Mouse (Mus musculus) midbrain, embryonic 10.5 days (tissue): ENCODE measurements around the gene Gga2. TPM values are rescaled to one million over a fixed set of nuclear protein-coding genes. Genes with fewer than 3 reads are reported as not detected.

Experiments
- DNase-seq: peaks from one replicate; pipeline ENCODE4 v3.0.0-alpha.2; 2017; ENCODE audit warnings: low spot score
- H3K27ac ChIP-seq: fragments of 300-500 bp; sonication (generic); replicated peaks from 2 replicates; pipeline ENCODE4 v1.5.1; 2016; ENCODE audit warnings: mild to moderate bottlenecking
- H3K27me3 ChIP-seq: fragments of 300-500 bp; sonication (generic); 2 replicates; pipeline ENCODE4 v1.6.1; 2016; ENCODE audit warnings: low read depth, mild to moderate bottlenecking; ENCODE audit not compliant: poor library complexity, severe bottlenecking
- H3K36me3 ChIP-seq: fragments of 300-500 bp; sonication (generic); 2 replicates; pipeline ENCODE4 v1.6.1; 2016; ENCODE audit warnings: mild to moderate bottlenecking, moderate library complexity
- H3K4me1 ChIP-seq: fragments of 300-500 bp; sonication (generic); 2 replicates; pipeline ENCODE4 v1.6.1; 2016
- H3K4me3 ChIP-seq: fragments of 300-500 bp; sonication (generic); 2 replicates; pipeline ENCODE4 v1.5.1; 2016; ENCODE audit warnings: mild to moderate bottlenecking, moderate library complexity
- H3K9me3 ChIP-seq: fragments of 300-500 bp; sonication (generic); replicated peaks from 2 replicates; pipeline ENCODE4 v1.6.1; 2016; ENCODE audit warnings: mild to moderate bottlenecking
- WGBS: fragments of 180-500 bp; shearing (Covaris S2); methylation state at CpG from one replicate; pipeline ENCODE4 v1.1.7; 2016; 5-methylcytosine and 5-hydroxymethylcytosine counted together
- polyA plus RNA-seq: library from polyadenylated mRNA; unstranded; fragments of >200 nt; fragmentation: Nextera tagmentation; extraction: Ambion mirVana; gene quantifications from 2 replicates; pipeline ENCODE4 v1.2.1, GENCODE M21; 2016

Gene Gga2
- polyA plus RNA-seq, result 81.5 and 90.3 TPM in 2 replicates

DNA sequence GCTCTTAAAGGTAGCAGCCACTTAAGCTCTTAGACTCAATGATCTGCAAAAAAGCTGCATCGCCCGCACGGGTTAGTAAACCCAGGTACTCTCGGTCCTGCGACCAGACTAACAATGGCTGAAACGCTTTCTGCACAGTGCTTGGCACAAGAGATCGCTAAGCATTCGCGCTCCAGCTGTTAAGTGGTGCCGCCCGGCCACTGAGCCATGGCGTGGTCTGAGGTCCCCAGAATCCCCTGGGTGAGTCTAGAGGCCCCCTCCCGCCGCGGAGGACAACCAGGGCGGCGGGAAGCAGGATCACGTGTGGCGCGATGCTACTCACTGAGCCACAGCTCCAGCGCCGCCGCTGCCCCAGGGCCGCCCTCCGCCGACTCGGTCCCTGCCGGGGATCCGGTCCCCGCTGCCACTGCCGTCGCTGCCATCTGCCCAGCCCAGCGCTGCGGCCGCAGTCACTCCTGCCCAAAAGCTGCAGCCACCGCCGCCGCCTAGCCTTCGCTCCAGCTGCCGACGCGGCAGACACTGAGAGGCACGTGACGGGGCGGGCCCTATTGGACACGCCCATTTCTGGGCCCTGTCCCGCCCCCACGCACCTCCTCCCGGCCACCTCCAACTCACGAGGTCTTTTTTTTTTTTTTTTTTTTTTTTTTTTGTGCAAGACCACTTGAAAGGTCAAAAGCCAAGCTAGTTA lies at the start of gene Gga2:
TSS of gene Gga2 (minus strand) at position 556 of the 688 bp plus-strand sequence.
- peak within 1 kb of the TSS; percentile 64 for H3K4me3 ChIP-seq
- H3K4me1 ChIP-seq, result peaks cover 39% of the 10 kb centered on the region
- H3K27me3 ChIP-seq, result no peaks in the 10 kb centered on the region
- no peaks in the 10 kb centered on the region for H3K9me3 ChIP-seq
- peaks cover 23% of the 10 kb centered on the region for H3K36me3 ChIP-seq
- peak within 1 kb of the TSS; percentile 92 for H3K27ac ChIP-seq
- peak; percentile 90 for DNase-seq
- WGBS, result under 1% methylated on average over 50 of the region's 50 CpGs

DNA sequence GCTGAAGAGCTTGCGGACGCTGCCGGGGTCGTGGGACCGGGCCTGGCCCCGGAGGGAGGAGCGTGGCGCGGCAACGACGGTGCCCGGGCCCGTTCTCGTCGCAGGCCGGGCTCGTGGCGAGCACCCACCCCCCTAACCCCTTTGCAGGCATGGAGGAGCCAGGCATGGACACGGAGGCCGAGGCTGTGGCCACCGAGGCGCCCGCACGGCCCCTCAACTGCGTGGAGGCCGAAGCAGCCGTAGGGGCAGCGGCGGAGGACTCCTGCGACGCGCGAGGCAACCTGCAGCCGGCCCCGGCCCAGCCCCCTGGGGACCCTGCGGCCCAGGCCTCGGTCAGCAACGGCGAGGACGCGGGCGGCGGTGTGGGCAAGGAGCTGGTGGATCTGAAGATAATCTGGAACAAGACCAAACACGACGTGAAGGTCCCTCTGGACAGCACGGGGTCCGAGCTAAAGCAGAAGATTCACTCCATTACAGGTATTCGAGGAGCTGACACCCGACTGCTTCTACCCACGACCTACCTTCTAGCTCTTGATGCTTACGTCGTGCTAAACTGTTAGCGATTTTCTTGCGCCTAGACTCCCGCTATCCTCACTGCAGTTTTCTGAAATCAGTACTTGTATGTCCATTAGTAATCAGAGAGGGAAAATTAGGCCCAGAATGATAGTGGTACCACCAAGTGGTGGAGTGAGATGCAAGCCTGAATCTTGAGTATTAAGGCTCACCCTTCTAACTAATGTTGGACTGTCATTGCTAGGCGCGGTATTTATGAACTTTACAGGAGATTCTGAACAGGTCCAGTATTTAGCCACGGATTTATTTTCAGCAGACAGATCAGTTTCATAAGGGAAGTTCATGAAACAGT lies 46.7 kb upstream of the Gga2 start:
- H3K9me3 ChIP-seq, result no peaks in the 10 kb centered on the region
- 2% methylated on average over 50 of the region's 58 CpGs for WGBS
- H3K4me3 ChIP-seq, result peak overlapping the region; percentile 99
- peaks cover 34% of the 10 kb centered on the region for H3K4me1 ChIP-seq
- no peaks in the 10 kb centered on the region for H3K27me3 ChIP-seq
- no peak for DNase-seq
- peaks cover 47% of the 10 kb centered on the region for H3K36me3 ChIP-seq
- peak overlapping the region; percentile 97 for H3K27ac ChIP-seq

- WGBS, result under 1% methylated on average over 60 of the region's 60 CpGs
- Histone ChIP-seq H3K27ac (peak within 1 kb of the TSS; percentile 97), H3K27me3 (no peaks in the 10 kb centered on the region), H3K36me3 (peaks cover 47% of the 10 kb centered on the region), H3K4me3 (peak within 1 kb of the TSS; percentile 99), H3K9me3 (no peaks in the 10 kb centered on the region), H3K4me1 (peaks cover 34% of the 10 kb centered on the region)
- DNase-seq, result peak; percentile 96
Observed at GRCm38 (mm10) chr7:122066945-122067516, 46.0 kb upstream of the Gga2 start, which contains the start of the genes Ubfd1 and Ears2. Ubfd1 (plus strand) TSS chr7:122067175. Ears2 (minus strand) TSS chr7:122067263.

- Histone ChIP-seq H3K27ac (peak overlapping the region; percentile 97), H3K36me3 (peaks cover 47% of the 10 kb centered on the region), H3K4me3 (peak overlapping the region; percentile 99), H3K27me3 (no peaks in the 10 kb centered on the region), H3K9me3 (no peaks in the 10 kb centered on the region), H3K4me1 (peaks cover 34% of the 10 kb centered on the region)
- DNase-seq, result no peak
- WGBS, result 23% methylated on average over 31 of the region's 31 CpGs
Observed at GRCm38 (mm10) chr7:122066102-122066944, 45.3 kb upstream of the Gga2 start.

GRCm38 (mm10) chr7:122065656-122066055 lies 44.6 kb upstream of the Gga2 start:
- no peak for DNase-seq
- no peaks in the 10 kb centered on the region for H3K9me3 ChIP-seq
- H3K27ac ChIP-seq, result no peak overlapping the region
- H3K36me3 ChIP-seq, result peaks cover 47% of the 10 kb centered on the region
- H3K27me3 ChIP-seq, result no peaks in the 10 kb centered on the region
- peak overlapping the region; percentile 99; the same call in 1 of the 2 replicates for H3K4me3 ChIP-seq
- 85% methylated on average over 1 of the region's 1 CpGs for WGBS
- peaks cover 34% of the 10 kb centered on the region for H3K4me1 ChIP-seq

DNA sequence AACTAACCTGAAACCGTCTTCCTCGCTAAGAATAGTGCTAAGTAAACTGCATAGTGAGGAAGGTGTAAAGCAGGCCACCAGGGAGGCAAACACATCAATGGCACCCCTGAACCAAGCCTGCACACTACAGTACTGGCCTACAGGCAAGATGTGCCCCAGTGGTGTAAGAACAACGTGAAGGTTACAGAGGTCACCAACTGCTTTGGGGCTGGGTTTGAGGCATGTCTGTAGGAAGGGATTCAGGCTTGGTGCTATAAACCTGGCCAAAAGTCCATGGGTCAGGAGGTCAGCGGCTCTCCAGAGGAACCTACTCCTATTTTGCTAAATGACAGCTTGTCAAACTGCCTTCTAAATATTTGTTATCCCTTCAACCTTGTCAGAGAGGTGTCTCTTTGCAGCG lies 35.6 kb upstream of the Gga2 start:
- Histone ChIP-seq H3K36me3 (peaks cover 90% of the 10 kb centered on the region), H3K27ac (no peak overlapping the region), H3K4me1 (no peaks in the 10 kb centered on the region), H3K27me3 (no peaks in the 10 kb centered on the region), H3K9me3 (no peaks in the 10 kb centered on the region), H3K4me3 (no peak overlapping the region)
- DNase-seq, result no peak
- WGBS, result 90% methylated on average over 5 of the region's 5 CpGs

- Histone ChIP-seq H3K27me3 (no peaks in the 10 kb centered on the region), H3K4me3 (no peak overlapping the region), H3K4me1 (no peaks in the 10 kb centered on the region), H3K27ac (no peak overlapping the region), H3K36me3 (peaks cover 85% of the 10 kb centered on the region), H3K9me3 (no peaks in the 10 kb centered on the region)
- DNase-seq, result no peak
- WGBS, result 81% methylated on average over 1 of the region's 1 CpGs
Observed at GRCm38 (mm10) chr7:122050834-122051233, 29.8 kb upstream of the Gga2 start.

- Histone ChIP-seq H3K27me3 (no peaks in the 10 kb centered on the region), H3K27ac (no peak overlapping the region), H3K9me3 (no peaks in the 10 kb centered on the region), H3K36me3 (peaks cover 78% of the 10 kb centered on the region), H3K4me1 (no peaks in the 10 kb centered on the region), H3K4me3 (no peak overlapping the region)
- 94% methylated on average over 9 of the region's 9 CpGs for WGBS
- DNase-seq, result no peak
Observed at GRCm38 (mm10) chr7:122048191-122048590, 27.2 kb upstream of the Gga2 start.

GRCm38 (mm10) chr7:122046813-122047212 lies 25.8 kb upstream of the Gga2 start:
- WGBS, result 94% methylated on average over 2 of the region's 2 CpGs
- Histone ChIP-seq H3K27me3 (no peaks in the 10 kb centered on the region), H3K27ac (no peak overlapping the region), H3K36me3 (peaks cover 84% of the 10 kb centered on the region), H3K9me3 (no peaks in the 10 kb centered on the region), H3K4me1 (no peaks in the 10 kb centered on the region), H3K4me3 (no peak overlapping the region)
- no peak for DNase-seq

- H3K27ac ChIP-seq, result no peak overlapping the region
- H3K4me1 ChIP-seq, result no peaks in the 10 kb centered on the region
- no peaks in the 10 kb centered on the region for H3K27me3 ChIP-seq
- H3K36me3 ChIP-seq, result peaks cover 86% of the 10 kb centered on the region
- DNase-seq, result no peak
- WGBS, result 90% methylated on average over 1 of the region's 1 CpGs
- H3K9me3 ChIP-seq, result no peaks in the 10 kb centered on the region
- H3K4me3 ChIP-seq, result no peak overlapping the region
Observed at GRCm38 (mm10) chr7:122045711-122046110, 24.7 kb upstream of the Gga2 start.

DNA sequence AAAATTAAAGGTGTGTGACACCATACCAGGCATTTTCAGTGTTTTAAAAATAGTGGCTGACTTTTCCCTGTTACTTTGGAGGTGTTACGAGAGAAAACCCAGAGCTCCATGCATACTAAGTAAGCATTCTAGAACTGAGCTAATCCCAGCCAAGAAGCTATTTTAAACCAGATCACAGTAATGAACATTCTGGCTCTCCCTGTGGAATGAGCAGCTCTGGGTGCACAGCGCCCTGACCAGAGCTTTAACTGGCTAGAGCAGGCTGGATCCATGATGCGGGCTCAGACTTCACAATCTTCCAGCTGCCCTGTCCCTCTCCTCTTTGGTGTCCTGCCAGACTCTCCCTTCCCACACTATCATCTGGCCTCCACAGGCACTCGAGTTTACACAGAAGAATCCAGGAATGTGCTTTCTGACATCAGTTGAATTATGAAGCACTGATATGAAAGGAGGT lies 24.2 kb upstream of the Gga2 start:
- H3K4me1 ChIP-seq, result no peaks in the 10 kb centered on the region
- no peak overlapping the region for H3K27ac ChIP-seq
- H3K27me3 ChIP-seq, result no peaks in the 10 kb centered on the region
- no peaks in the 10 kb centered on the region for H3K9me3 ChIP-seq
- 87% methylated on average over 4 of the region's 4 CpGs for WGBS
- H3K4me3 ChIP-seq, result no peak overlapping the region
- no peak for DNase-seq
- H3K36me3 ChIP-seq, result peaks cover 88% of the 10 kb centered on the region

GRCm38 (mm10) chr7:122044106-122044505 lies 23.1 kb upstream of the Gga2 start:
- no peak for DNase-seq
- peaks cover 90% of the 10 kb centered on the region for H3K36me3 ChIP-seq
- 89% methylated on average over 8 of the region's 8 CpGs for WGBS
- H3K27ac ChIP-seq, result no peak overlapping the region
- no peak overlapping the region for H3K4me3 ChIP-seq
- H3K27me3 ChIP-seq, result no peaks in the 10 kb centered on the region
- H3K4me1 ChIP-seq, result no peaks in the 10 kb centered on the region
- H3K9me3 ChIP-seq, result no peaks in the 10 kb centered on the region
